Mouse (Mus musculus) forebrain, embryonic 11.5 days (tissue): ENCODE data around the gene Slf2. TPM values are rescaled to one million over a fixed set of nuclear protein-coding genes. Genes with fewer than 3 reads are reported as not detected.

ENCODE experiments used
- ATAC-seq: fragments of 200-750 bp; cut with Nextera tagmentation; replicated peaks from 2 replicates; pipeline ENCODE4 v1.8.0; 2017; ENCODE audit warnings: moderate TSS enrichment; ENCODE audit not compliant: low FRiP score
- DNase-seq: peaks from one replicate; pipeline ENCODE4 v3.0.0-alpha.2; 2017; ENCODE audit warnings: low spot score
- H3K27ac ChIP-seq: fragments of 300-500 bp; sonication (generic); 2 replicates; pipeline ENCODE4 v1.5.1; 2014; ENCODE audit warnings: low read depth, low read length
- H3K27me3 ChIP-seq: fragments of 300-500 bp; sonication (generic); 2 replicates; pipeline ENCODE4 v1.6.1; 2014; ENCODE audit warnings: mild to moderate bottlenecking, low read length, mixed read lengths; ENCODE audit not compliant: control insufficient read depth, insufficient read depth
- H3K36me3 ChIP-seq: fragments of 300-500 bp; sonication (generic); 2 replicates; pipeline ENCODE4 v1.6.1; 2014; ENCODE audit warnings: mild to moderate bottlenecking, low read length, moderate library complexity, mixed read lengths; ENCODE audit not compliant: control insufficient read depth, insufficient read depth
- H3K4me1 ChIP-seq: fragments of 300-500 bp; sonication (generic); replicated peaks from 2 replicates; pipeline ENCODE4 v1.6.1; 2014; ENCODE audit warnings: low read length, mixed read lengths; ENCODE audit not compliant: control insufficient read depth, insufficient read depth
- H3K4me2 ChIP-seq: fragments of 300-500 bp; sonication (generic); 2 replicates; pipeline ENCODE4 v1.6.1; 2014; ENCODE audit warnings: low read depth, mild to moderate bottlenecking, low read length, moderate library complexity, mixed read lengths; ENCODE audit not compliant: severe bottlenecking
- H3K4me3 ChIP-seq: fragments of 300-500 bp; sonication (generic); 2 replicates; pipeline ENCODE4 v1.5.1; 2014; ENCODE audit warnings: low read depth, low read length
- H3K9ac ChIP-seq: fragments of 300-500 bp; sonication (generic); 2 replicates; pipeline ENCODE4 v1.6.1; 2014; ENCODE audit warnings: low read length
- H3K9me3 ChIP-seq: fragments of 300-500 bp; sonication (generic); 2 replicates; pipeline ENCODE4 v1.6.1; 2016; ENCODE audit warnings: low read length, mixed read lengths; ENCODE audit not compliant: control insufficient read depth
- WGBS: fragments of 180-500 bp; shearing (Covaris S2); extraction: QIAGEN DNeasy Blood & Tissue Kit; methylation state at CpG from one replicate; pipeline ENCODE4 v1.1.7; 2014; 5-methylcytosine and 5-hydroxymethylcytosine counted together
- polyA plus RNA-seq: library from polyadenylated mRNA; unstranded; fragments of >200 nt; fragmentation: Nextera tagmentation; extraction: Ambion mirVana; gene quantifications from 2 replicates; pipeline ENCODE4 v1.2.1, GENCODE M21; 2014

Gene Slf2
- polyA plus RNA-seq, 1 experiment from 2014 or later: 59.3 TPM

DNA sequence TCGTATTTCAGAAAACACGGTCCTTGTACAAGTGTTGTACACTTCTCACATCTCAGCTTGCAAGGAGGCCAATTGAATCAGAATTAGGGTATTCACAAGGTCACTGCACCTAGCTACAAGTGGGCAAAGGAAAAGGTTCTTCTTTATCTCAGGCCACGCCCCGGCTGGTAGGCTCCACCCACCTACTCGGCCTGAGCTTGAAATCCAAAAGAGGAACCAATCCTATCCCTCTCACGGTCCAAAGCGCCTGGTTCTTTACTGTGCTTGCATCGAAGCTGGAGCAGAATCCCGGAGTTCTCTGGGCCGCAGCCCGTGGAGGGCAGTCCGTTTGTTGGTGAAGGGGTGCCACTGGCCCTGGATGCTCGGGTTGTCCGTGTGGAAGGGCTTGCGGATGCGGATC is 74.5 kb downstream of the Slf2 start, which contains the start of gene Twnk:
TSS of gene Twnk (plus strand) at position 220 of the 400 bp plus-strand sequence.
- H3K36me3 ChIP-seq: no peaks in the 10 kb centered on the region; the same call in 1 of the 2 replicates
- H3K4me3 ChIP-seq: peak within 1 kb of the TSS; percentile 93
- peak within 1 kb of the TSS; percentile 53; the same call in 1 of the 2 replicates for H3K27ac ChIP-seq
- WGBS: 10% methylated on average over 16 of the region's 16 CpGs
- H3K4me2 ChIP-seq: peak within 1 kb of the TSS; percentile 86
- no peaks in the 10 kb centered on the region for H3K9me3 ChIP-seq
- ATAC-seq (no peak), DNase-seq (no peak)
- peak within 1 kb of the TSS; percentile 78 for H3K9ac ChIP-seq
- no peaks in the 10 kb centered on the region for H3K27me3 ChIP-seq
- peaks cover 9% of the 10 kb centered on the region for H3K4me1 ChIP-seq

DNA sequence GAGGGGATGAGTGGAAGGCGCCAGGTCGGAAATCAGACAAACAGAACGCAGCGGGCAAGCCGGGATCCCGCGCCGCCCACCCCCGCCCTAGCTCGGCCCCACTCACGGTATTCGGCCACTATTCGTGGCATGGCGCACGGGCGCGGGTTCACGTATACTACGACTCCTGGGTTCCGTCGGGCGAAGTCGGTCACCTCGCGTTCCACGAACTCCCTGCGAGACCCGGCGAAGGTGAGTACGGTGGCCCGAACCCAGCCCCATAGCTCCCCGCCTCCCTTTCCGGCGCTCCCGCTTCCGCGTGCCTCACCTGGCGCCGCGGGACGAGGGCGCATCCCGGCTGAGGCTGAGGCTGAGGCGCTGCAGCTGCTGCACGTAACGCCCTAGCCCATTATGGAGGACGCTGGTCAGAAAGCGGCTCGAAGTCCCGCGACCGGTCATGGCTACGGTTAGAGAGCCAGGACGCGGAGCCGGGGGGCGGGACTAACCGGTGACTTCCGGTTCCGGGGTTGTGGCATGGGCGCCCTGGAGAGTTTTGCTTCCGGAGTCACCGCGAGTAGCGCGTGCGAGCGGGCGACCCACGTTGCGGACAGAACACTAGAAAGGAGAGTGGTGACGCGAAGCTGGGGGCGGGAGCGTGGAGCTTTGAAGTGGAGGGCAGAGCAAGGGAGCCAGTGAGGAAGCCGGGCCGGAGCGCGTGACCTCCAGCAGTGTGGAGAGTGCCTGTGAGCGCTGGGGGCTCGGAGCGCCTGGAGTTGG is 75.2 kb downstream of the Slf2 start, which contains the start of gene Mrpl43:
TSS of gene Mrpl43 (minus strand) at position 486 of the 756 bp plus-strand sequence.
- Histone ChIP-seq H3K4me2 (peak within 1 kb of the TSS; percentile 86), H3K9ac (peak within 1 kb of the TSS; percentile 78), H3K9me3 (no peaks in the 10 kb centered on the region), H3K27me3 (no peaks in the 10 kb centered on the region), H3K4me1 (peaks cover 9% of the 10 kb centered on the region), H3K27ac (peak within 1 kb of the TSS; percentile 53; the same call in 1 of the 2 replicates), H3K36me3 (no peaks in the 10 kb centered on the region; the same call in 1 of the 2 replicates), H3K4me3 (peak within 1 kb of the TSS; percentile 93)
- ATAC-seq (peak; percentile 90), DNase-seq (peak; percentile 96)
- WGBS: under 1% methylated on average over 82 of the region's 82 CpGs

DNA sequence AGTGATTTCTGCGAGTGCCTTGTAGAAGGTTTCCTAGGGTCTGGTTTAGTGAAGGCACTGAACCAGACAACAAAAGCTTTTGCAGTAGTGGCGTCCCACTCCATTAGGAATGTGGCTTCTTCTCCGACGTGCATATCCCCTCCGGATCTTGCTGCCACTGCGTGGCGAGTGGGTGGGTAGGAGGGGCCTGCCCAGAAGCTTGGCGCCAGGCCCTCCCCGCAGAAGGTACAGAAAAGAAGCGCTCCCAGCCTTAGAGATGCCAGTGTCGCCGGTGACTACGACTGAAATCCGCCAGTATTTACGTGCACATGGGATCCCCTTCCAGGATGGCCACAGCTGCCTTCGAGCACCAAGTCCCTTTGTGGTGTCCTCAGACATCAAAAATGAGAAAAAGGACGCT is 76.1 kb downstream of the Slf2 start:
- ATAC-seq (no peak), DNase-seq (no peak)
- H3K36me3 ChIP-seq: no peaks in the 10 kb centered on the region; the same call in 1 of the 2 replicates
- H3K27ac ChIP-seq: no peak overlapping the region
- no peaks in the 10 kb centered on the region for H3K27me3 ChIP-seq
- H3K9me3 ChIP-seq: no peaks in the 10 kb centered on the region
- WGBS: 51% methylated on average over 17 of the region's 17 CpGs
- H3K9ac ChIP-seq: peak overlapping the region; percentile 78
- H3K4me3 ChIP-seq: peak overlapping the region; percentile 93
- H3K4me2 ChIP-seq: peak overlapping the region; percentile 86
- H3K4me1 ChIP-seq: peaks cover 9% of the 10 kb centered on the region

DNA sequence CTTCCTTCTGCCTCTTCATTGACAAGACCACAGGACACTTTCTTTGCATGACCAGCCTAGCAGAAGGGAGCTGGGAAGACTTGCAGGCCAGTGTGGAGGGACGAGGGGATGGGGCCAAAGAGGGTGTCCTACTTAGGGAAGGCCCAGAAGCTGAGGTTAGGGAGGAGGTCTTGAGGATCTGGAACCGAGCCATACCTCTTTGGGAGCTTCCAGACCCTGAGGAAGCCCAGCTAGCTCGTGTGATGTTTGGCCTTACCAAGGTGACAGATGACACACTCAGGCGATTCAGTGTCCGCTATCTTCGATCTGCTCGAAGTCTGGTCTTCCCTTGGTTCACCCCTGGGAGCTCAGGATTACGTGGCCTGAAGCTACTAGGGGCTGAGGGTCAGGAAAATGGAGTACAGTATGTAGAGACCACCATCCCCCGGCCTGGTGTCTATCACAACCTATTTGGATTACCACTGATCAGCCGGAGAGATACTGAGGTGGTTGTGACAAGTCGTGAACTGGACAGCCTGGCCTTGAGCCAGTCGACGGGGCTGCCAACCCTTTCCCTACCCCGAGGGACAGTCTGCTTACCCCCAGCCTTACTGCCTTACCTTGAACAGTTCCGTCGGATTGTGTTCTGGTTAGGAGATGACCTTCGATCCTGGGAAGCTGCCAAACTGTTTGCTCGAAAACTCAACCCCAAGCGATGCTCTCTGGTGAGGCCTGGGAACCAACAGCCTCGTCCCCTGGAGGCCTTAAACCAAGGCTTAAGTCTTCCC is 76.7 kb downstream of the Slf2 start:
- Histone ChIP-seq H3K9ac (no peak overlapping the region), H3K4me1 (peaks cover 12% of the 10 kb centered on the region), H3K27me3 (no peaks in the 10 kb centered on the region), H3K9me3 (no peaks in the 10 kb centered on the region), H3K27ac (no peak overlapping the region), H3K4me3 (no peak overlapping the region), H3K36me3 (no peaks in the 10 kb centered on the region; the same call in 1 of the 2 replicates), H3K4me2 (peak overlapping the region; percentile 86; the same call in 1 of the 2 replicates)
- ATAC-seq (no peak), DNase-seq (no peak)
- WGBS: 91% methylated on average over 20 of the region's 20 CpGs

DNA sequence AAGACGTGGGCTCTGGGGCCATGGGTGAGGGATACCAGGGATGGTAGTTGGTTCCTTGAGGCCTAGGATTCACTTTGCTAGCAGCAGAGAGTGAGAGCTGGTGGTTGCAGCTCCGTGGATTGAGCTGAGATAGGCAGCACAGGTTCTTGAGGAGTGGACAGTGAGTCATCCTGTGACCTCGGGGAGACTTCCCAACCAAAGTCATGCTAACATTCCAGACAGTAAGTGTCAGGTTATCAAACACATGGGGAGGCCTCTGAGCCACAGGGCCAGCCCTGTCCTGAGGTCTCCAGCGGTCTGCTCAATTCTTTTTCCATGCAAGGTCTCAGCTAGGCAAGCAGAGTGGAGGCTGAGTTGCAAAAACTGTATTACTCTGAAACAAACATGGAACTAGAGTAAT is 79.7 kb downstream of the Slf2 start:
- Histone ChIP-seq H3K9me3 (no peaks in the 10 kb centered on the region), H3K4me2 (no peak overlapping the region), H3K4me3 (no peak overlapping the region), H3K27me3 (no peaks in the 10 kb centered on the region), H3K4me1 (peaks cover 18% of the 10 kb centered on the region), H3K9ac (no peak overlapping the region), H3K36me3 (no peaks in the 10 kb centered on the region; the same call in 1 of the 2 replicates), H3K27ac (no peak overlapping the region)
- 90% methylated on average over 4 of the region's 4 CpGs for WGBS
- DNase-seq (no peak), ATAC-seq (no peak)

DNA sequence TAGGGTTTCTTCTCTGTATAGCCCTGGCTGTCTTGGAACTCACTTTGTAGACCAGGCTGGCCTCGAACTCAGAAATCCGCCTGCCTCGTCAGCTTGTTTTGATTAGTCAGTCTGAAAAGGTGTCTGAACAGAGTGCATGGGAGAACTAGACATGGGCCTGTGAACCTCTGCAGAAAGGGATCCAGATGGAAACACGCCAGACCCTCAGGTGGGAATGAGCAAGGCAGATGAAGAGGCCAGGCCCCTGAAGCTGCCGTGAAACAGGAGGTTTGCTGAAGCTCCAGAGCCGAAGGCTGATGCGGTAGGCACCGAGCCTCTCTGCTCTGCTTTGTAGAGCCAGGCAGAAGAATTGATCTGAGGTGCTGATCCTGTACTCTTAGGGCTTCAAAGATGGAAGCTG is 81.3 kb downstream of the Slf2 start:
- ATAC-seq: no peak
- H3K9me3 ChIP-seq: no peaks in the 10 kb centered on the region
- H3K4me1 ChIP-seq: peaks cover 25% of the 10 kb centered on the region
- 0 out of 2 replicates have a peak overlapping the region, but pooled peaks have one; percentile 50 for H3K27ac ChIP-seq
- 84% methylated on average over 8 of the region's 8 CpGs for WGBS
- H3K4me2 ChIP-seq: no peak overlapping the region
- peak overlapping the region; percentile 27; the same call in 1 of the 2 replicates for H3K9ac ChIP-seq
- no peaks in the 10 kb centered on the region; the same call in 1 of the 2 replicates for H3K36me3 ChIP-seq
- no peak overlapping the region for H3K4me3 ChIP-seq
- peak; percentile 52 for DNase-seq
- H3K27me3 ChIP-seq: no peaks in the 10 kb centered on the region

DNA sequence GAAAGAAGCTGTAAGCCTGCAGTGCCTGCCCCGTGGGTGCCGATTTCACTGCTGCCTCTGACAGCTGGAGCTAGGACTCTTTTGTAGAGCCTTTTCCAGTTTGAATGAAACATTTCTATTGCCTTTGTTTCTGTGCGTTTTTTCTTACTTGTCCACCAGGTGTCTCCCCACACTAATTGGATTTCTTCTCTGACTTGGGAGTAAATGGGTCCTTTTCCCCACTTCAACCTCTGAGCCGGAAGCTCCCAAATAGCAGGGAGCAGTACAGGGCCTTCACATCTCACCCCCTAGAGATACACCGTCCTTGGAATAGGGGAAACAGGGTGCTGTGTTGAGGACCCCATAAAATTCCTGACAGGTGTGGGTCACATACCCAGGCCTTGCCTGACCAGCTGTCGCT is 81.7 kb downstream of the Slf2 start:
- Histone ChIP-seq H3K9ac (peak overlapping the region; percentile 27; the same call in 1 of the 2 replicates), H3K4me3 (no peak overlapping the region), H3K4me2 (no peak overlapping the region), H3K27ac (0 out of 2 replicates have a peak overlapping the region, but pooled peaks have one; percentile 50), H3K27me3 (no peaks in the 10 kb centered on the region), H3K36me3 (no peaks in the 10 kb centered on the region; the same call in 1 of the 2 replicates), H3K9me3 (no peaks in the 10 kb centered on the region), H3K4me1 (peaks cover 22% of the 10 kb centered on the region)
- DNase-seq: no peak
- ATAC-seq: no peak
- 39% methylated on average over 6 of the region's 6 CpGs for WGBS

DNA sequence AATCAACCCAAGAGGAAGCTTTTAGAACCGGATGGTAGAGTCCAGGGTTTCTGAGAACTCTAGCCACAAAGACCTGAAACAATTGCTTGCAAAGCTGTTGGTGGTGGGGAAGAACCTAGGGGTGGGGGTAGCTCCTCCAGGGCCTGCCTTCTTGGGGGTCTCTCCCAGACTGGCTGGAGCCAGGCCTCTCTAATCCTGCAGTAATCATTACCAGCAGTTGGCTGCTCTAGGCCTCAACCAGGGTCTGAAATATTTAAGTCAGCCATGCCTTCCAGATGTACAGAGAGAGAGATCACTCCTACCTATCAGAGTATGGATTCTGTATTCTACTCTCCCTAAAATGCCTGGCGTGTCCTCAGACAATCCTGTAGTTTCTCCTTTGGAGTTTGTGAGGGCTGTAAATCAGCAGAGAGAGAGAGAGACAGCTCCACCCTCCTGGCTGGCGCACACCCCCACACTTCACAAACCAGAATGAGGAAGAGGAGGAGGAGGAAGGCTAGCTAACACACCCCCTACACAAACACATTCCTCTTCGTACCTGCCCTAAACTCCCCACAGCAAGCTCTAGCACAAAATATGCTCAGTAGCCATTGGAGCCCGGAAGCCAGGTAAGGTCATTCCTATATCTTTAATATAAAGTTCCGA is 82.8 kb downstream of the Slf2 start:
- DNase-seq: no peak
- 64% methylated on average over 6 of the region's 6 CpGs for WGBS

More for the DNA sequence above, 82.8 kb downstream of the Slf2 start:
- no peak for ATAC-seq
- no peaks in the 10 kb centered on the region for H3K27me3 ChIP-seq
- no peaks in the 10 kb centered on the region; the same call in 1 of the 2 replicates for H3K36me3 ChIP-seq
- peaks cover 24% of the 10 kb centered on the region for H3K4me1 ChIP-seq
- H3K4me3 ChIP-seq: no peak overlapping the region
- H3K9ac ChIP-seq: no peak overlapping the region
- no peaks in the 10 kb centered on the region for H3K9me3 ChIP-seq
- H3K27ac ChIP-seq: no peak overlapping the region
- H3K4me2 ChIP-seq: no peak overlapping the region
